Mouse (Mus musculus) spleen, adult 12 weeks (tissue): Measurements from ENCODE around the gene Lsm4.
A peak's percentile ranks its signal among the peaks of the same experiment; 100 is the strongest.

ENCODE experiments used
- DNase-seq: peaks from one replicate; pipeline ENCODE4 v3.0.0; 2022; ENCODE audit warnings: low spot score

The Lsm4 gene

DNA sequence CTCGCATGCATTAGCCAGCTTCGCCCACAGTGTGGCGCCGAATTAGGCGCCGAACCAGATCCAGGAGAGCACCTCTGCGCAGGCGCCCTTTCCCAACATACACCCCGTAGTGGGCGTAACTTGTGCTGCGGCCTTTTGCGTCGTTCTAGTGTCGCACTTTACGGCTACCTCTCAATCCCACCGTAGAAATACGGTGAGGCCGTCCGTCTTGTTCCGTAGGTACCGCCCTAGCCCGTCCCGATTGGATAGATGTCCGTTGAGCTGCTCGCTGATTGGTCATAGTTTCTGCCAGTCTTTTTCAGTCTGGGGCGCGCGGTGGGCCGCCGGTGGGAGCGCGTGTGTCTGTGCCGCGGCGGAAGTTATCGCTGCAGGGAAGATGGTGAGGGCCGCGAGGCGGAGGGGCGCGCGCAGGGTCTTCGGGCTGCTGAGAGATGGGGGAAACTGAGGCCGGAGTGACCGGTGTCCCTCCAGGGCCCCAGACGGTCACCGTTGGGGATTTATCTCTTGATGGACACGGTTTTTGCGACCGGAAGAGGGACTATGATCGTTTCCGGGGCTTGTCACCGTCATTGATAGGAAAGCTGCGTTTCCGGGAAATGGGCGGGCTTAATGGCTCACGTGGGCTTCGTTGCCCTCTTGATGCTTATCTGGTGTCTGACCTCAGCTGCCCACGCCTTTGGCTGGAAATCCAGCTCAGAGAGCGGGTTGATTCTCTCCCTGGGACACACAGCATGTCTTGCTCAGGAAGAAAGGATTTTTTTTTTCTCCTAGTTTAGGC is at the start of gene Lsm4:
Gene Lsm4 (plus strand): TSS at position 170 of the 778 bp plus-strand sequence.
- peak; percentile 97 for DNase-seq

DNA sequence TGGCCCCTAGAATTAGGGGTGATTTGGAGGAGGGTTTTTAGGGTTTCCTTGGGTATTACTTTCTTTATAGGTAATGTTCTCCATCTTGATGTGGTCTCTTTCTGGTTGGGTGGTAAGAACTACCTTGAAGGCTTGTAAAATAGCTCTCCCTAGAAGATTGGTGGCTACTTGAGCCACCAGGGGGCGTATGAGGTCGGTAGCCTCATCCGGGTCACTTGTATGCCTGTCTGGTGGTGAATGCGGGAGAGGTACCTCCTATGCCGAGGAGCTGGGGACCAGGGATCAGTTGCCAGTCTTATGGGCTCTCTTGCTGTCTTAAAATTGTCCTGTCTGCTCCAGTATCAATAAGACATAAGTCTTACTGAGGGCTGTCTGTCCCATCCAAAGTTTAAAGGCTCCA is 47.9 kb upstream of the Lsm4 start:
- no peak for DNase-seq

DNA sequence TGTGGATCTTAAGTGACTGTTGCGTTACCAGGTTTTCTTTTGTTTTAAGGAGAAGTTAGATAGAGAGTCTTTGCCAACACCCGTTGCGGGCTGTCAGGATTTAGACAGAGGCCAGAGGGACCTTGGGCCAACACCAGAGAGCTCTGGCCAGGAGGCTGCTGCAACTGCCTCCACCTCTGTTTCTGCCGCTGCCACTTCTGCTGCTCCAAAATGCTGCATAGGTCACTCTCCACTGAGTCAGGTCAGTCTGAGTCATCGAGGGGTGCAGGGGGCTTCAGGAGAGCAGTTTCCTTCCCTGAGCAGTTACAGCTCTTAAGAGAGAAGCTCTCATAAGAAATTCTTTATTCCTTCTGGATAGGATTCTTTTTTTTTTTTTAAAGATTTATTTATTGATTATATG is 46.0 kb upstream of the Lsm4 start:
- no peak for DNase-seq

DNA sequence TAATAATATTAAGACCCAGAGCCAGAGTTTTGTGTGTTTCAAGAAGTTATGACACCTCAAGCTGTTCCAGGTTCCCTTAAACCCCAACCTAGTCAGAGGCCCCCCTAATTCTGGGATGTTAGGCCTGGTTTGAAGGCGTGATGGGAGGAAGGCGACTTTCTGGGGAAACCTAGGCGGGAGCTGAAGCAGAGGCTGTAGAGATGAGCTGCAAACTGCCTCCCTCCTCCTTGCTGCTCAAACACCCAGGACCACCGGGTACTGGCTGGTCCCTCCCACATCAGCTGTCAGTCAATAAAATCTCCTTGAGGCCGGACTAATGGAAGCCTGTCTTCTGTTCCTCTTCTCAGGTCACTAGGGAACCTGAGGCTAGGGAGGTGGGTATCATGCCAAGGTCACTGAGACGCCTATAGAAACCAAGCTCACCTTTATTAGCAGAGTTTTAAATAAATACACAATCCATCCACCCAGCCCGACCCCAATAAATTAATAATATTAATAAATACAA is 44.0 kb upstream of the Lsm4 start:
- no peak for DNase-seq

DNA sequence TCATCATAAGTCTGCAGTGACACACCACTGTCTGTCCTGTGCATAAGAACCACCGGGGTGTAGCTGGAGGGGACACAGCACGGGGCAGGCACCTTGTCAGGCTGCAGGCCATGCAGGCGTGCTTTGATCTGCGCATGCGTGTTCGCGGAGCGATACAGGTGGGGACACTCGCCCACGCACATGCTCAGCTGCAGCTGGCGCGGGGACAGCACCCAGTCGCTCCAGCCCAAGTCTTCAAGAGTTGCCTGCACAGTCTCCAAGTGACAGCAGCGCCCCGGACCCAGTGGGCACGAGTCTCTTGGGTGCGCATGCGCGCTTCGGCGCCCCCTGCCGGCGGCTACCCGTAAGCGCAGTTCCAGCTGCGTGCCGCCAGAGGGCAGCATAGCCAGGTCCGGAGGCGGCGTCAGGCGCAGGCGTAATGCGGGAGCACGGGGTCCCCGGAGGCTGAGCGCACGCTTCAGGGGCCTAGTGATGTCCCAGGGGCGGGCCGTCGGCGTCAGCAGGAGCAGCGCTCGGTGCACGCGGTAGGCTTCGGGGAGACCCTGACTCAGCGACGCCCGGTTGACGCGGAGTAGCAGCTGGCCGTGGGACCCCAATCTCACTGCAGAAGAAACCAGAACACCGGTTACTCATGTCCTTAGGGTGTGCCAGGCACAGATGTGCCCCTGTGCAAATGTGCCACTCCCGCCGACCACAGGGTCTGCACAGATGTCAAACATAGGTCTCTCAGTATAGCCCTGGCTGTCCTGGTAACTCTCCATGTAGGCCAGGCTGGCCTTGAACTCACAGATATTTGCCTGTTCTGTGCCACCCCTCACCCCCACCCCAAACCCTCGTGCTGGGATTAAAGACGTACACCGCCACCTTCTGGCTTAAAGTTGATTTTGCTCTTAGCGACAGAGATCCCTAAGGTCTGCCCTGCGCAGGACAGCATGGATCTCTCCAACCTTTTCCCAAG is 43.2 kb upstream of the Lsm4 start:
- DNase-seq = peak; percentile 85

DNA sequence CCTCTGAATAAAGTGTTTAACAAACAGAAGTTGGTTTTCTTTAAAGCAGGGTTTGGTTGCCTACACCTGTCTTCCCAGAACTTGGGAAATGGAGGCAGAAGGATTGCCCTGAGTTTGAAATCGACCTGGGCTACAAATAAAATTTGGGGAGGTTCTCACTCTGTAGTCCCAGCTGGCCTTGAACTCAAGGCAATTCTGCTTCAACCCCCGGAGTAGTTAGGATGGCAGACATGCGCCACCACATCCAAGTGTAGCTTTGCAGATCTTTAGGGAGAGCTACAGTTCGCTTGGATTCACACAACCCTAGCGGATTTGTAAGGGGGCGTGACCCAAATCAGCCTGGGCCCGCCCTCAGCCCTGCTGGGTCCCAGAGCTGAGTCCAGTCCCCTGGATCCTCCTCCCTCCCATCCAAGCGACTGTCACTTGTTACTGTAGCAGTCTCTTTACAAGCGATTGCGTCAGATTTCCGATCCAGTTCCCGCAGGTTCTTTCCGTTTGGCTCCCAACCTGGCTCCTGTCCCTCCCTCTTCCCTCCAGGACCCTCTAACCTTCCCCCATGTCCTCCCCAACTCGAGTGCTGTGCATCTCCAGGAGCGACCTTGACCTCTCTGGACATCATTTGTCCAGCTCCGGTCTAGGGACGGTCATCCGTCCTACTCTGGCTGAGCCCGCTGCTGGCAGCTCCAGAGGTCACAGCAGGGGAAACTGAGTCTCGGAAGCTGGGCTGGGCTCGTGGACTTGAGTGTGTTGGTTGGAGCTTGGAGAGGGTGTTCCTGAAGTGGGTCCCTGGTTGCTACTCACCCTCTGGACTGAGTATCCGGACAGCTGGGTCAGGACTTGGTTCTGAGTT is 42.3 kb upstream of the Lsm4 start:
- DNase-seq = no peak

DNA sequence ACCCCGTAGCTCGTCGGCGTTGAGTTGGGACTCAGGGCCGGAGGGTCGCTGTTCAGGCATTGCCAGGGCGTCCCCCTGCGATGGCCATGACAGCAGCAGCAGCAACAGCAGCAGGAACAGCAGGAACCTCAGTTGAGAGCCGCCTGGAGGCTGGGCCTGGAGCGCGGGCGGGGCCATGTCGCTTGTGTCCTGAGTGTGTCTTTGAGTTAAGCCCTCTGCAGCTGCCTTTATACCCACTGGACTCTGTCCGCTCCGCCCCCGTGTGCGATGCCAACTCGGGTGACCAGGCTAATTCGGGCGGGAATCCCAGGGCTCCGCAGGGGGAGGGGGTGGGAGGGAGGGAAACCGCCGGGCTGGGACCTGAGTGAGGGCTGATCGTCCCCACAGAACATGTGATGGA is 41.6 kb upstream of the Lsm4 start:
- no peak for DNase-seq

DNA sequence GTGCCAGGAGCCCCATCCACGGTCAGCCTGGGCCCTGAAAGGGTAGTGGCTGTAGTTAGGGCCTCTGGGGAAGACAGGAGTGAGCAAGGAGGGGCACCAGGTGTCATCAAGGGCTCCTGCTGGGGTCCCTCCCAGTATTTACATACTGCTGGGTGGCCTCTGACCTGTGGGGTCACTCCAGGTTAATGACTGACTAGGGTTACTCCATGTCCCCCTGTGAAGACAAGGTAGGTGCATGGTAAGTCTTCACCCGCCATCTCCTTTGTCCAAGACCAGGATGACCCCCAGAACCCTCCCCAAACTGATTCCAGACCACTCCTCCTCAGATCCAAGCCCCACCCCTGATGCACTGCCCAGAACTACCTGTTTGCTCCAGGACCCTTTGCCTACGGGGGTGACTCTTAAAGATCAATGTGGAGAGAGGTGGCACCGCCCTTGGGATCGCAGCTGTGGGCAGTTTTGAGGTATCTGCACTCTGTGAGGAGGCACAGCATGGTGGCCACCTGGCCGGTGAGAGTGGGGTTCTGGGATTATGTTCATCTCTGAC is 40.6 kb upstream of the Lsm4 start, which contains the start of gene Gdf15:
Gene Gdf15 (minus strand): TSS at position 111 of the 547 bp plus-strand sequence.
- DNase-seq = no peak

DNA sequence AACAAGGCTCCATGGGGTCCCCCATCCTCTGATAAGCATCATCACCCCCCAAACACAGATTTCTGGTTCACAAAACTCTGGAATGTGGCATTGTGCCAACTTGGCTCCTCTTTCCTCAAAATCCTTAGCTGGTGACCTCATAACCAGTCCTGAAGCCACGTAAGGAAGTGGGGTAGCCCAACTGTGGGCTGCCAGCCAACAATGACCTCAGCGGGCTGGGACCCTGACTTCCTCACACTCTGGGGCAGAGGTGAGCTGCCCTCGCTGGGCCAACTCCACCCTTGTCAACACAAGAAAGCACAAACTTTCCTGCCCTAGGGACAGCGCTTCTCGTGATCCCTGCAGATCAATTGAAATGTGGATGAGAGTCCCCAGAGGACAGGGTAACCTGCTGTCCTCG is 39.0 kb upstream of the Lsm4 start:
- no peak for DNase-seq

DNA sequence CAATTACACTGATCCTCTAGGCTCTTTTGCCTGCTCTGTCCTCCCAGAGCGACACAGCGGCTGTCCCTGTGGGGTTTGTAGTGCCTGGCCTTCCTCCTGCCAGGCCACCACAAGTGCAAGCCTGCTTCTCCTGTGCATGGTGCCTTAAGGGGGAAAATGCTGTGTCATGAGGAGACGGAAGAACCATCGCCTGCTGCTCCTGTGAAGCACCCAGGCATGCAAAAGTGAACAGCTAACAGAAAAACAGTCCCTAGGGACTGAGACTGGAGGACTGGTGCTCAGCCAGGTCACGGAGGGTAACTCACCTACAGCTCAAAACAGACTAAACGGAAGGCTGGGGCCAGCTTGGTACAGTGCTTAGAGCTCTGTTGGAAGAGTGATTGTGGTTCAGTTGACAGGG is 37.5 kb upstream of the Lsm4 start:
- DNase-seq = no peak

DNA sequence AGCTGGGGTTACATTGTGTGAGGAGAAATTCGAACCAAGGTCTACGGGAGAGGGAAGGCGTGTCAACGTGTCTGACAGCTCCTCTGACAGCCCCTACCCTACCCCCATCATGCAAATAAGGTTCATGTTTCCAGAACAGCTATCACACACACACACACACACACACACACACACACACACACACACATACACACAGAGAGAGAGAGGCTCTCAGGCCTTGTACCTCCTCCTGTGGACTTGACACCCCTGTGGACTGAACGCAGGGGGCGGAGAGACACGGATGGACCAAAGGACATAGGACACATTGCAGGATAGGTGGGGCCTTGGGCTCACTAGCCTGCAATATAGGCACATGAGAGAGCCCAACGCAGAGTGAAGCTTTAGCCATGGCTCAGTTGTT is 36.2 kb upstream of the Lsm4 start:
- no peak for DNase-seq

DNA sequence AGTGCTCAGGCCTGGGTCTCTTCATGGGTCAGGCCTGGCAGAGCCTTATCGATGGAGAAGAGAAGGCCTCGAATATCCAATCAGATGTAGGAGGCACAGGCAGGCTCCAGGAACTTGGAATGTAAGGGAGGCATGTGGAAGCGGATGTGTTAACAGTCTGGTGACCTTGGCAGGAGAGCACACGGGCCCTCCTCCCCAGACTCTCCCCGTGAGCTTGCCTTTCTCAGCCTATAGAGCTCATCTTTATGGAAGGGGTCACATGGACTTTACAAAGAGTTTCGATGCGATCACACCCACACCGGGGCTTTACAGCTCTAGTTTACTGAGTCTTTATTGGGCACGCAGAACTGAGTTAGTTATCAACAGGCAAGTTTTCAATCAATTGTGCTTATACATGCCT is 34.3 kb upstream of the Lsm4 start:
- no peak for DNase-seq

DNA sequence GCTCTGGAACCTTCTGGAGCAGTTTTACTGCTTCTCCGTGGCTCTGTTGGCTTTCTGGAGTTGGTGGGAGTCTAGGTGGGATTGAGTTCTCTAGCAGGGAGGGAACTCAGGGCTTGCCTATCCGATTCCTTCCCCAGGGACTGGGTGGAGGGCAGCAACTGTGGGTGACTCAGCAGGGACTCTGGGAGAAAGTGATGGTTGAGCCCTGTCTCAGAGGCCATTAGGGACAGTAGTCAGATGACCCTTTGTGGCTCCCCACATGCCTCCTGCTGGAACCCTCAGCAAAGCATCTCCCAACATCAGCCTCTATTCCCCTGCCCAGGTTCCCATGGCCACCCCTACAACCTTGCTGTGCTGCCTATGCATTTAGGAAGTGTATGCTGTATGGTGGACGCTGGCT is 30.0 kb upstream of the Lsm4 start:
- DNase-seq = no peak

DNA sequence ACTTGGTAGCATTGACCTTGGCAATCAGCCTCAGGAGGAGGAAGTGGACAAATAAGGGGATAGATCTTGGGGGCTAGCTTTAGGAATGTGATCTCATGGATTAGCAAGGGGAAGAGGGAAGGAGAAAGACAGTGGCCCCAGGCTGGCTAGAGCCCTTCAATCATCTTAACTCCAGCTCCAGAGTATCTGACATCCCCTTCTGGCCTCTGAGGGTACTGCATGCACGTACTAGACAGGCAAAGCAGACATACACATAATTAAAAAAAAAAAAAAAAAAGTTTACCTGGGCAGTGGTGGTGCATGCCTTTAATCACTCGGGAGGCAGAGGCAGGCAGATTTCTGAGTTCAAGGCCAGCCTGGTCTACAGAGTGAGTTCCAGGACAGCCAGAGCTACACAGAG is 29.0 kb upstream of the Lsm4 start:
- no peak for DNase-seq

DNA sequence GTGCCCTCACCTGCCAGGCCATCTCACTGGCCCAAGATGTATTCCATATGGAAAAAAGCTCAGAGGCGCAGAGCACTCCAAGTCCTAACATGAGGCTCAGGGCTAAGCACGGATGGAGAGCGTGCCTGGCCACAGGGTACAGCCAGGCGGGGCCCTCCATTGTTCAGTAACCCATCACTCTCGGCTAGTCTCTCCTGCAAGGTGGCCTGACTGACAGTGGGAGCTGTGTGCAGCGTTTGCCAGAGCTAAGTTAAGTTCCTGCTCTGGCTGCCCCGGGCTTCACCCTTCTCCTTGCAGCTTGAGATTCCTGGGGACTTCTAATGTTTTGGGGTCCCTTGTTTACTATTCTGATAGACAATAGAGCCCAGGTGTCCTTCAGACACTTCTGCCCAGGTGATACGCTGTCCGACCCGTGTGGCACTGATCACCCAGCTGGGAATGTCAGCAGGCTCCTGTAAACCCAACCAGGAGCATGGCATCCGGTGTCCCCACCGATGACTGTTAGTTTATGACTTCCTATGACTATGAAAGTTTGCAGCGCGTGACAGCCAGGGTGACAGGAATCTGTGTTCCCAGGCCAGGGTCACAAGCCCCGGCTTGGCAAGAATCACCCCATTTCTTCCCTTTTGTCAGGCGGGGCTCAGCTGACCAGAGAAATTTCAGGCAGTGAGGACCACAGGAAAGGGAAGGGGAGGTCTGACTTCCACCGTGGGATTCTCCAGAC is 27.4 kb upstream of the Lsm4 start:
- DNase-seq = no peak

DNA sequence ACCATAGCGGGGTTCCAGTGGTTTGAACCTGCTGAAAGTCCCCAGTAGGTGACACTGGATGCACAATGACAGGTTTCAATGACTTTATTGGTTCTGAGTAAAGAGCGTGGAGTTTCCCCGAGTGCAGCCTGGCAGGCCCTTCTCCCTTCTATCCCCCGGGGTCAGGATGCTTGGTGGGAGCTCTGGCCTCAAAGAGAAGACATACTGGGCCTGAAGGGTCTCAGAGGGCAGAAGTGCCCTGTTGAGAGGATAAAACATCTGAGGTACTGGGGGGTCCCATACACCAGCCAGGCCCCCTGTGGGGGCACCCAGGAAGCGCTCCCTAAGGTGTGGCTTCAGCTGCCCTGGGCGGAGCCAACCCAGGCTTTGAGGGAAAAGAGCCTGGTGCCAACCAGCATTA is 26.7 kb upstream of the Lsm4 start:
- no peak for DNase-seq

DNA sequence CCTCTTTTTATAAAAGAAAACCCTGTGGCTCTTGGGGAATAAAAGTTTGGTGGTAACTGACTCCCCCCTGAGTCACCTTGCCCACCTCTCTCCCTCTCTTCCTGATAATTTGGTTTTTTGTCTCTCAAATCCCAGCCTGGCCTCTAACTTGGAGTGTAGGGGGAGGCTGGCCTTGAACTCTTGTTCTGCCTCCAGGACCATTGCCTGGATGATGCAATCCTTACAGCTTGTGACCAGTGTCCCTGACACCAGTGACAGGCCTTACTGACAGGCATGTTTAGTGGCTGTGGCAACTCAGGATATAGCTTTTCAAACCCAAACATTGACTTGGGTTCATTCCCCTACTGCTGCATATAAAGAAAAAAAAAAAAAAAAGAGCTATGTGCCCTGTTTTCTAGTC is 26.3 kb upstream of the Lsm4 start:
- DNase-seq = no peak

DNA sequence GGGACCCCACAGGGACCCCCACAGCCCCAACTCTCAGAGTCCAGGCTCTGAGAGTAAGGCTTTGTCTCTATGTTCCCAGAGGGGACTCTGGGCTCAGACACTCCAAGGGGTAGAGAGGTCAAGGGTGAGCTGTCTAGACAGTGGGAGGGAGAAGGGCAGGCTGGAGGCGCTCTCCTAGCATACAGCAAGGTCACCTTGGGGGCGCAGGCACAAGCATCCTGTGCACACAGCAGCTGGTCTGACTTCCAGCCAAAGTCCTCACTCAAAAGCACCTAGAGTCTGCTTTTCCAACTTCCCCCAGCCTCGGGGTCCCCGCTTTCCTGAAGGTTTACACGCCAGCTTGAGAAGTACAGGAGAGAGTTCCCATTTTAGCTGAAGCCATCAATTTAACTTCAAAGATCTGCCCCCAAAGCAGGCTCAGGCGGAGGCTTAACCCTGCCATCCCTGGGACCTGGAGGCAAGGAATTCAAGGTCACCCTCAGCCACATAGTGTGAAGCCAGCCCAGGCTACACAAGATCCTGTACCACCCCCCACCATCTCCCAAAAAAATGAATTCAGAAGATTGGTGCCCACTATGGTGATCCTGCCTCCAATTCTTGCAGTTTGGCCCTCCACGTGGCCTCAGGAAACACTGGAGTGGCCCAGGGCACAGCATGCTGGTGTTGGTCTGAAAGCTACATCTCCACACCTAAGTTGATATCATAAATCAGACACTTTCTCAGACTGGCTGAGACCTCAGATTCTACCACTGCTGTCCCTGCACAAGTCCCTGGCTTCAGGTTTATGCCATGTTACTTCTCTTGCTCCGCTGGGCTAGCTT is 25.5 kb upstream of the Lsm4 start:
- no peak for DNase-seq

DNA sequence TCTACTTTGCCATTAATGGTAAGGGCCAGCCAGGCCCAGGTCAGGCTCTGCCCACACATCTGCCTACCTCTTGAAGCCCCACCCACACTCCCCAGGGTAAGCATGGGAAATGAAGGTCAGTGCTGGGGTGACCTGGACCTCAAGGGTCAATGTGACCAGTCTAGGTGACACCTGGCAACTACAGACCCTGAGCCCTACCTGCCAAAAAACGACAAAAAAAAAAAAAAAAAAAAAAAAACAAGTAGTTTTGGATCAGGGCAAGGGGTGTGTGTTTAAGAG is 24.9 kb upstream of the Lsm4 start:
- no peak for DNase-seq

DNA sequence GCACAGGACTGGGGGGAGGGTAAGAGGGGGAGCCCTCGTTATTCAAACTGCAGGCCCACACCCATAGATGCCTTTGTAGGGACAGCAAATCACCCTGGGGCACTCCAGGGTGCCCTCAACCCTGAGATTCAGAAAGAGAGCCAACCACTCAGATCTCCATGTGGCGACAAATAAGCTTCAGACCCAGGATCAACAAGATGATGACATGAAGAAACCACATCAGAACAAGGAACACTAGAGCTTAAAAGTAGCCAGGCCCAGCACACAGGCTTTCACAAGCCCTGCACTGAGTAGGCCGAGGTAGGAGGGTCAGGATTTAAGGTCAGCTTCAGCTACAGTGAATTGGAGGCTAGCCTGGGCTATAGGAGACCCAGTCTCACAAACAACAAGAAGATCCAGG is 24.1 kb upstream of the Lsm4 start:
- no peak for DNase-seq
